Mouse (Mus musculus) erythroblast, embryonic 14.5 days (primary cell): ENCODE data around the gene Six3.

Source experiments
- GATA1 ChIP-seq: IDR thresholded peaks from 2 replicates; pipeline ENCODE4 v1.6.1; 2012; ENCODE audit warnings: low read length, inconsistent platforms, mixed read lengths
- TAL1 ChIP-seq: IDR thresholded peaks from 3 replicates; pipeline ENCODE4 v1.6.1; 2012; ENCODE audit warnings: low read length, inconsistent platforms, mixed read lengths

- no peak for TF ChIP-seq TAL1
- TF ChIP-seq GATA1: no peak
These were observed 51.4 kb downstream of the Six3 start for GRCm38 (mm10) chr17:85664618-85665320.
